Mouse (Mus musculus): ENCODE results near the gene Ccdc190.

DNA sequence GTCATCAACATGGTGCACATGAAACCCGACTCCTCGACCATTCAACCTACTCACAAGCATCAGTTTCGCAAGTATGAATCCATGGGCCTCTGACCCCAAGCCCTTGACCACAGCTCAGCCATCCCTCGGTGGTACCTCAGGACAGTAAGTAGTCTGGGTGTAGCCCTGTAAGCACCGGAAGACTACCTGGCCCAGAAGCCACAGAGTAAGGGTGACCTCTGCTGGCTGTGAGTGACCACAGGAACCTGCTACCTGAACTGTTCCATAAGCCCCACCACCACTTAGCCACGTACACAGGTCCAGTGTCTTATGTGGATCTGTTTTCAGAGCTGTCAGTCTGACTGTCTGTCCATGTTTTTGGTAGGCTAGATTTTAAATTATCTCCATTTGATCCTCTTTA lies 19.2 kb downstream of the Ccdc190 start:
- TF ChIP-seq MYC (IDR thresholded peaks at IDR 0.05; ENCODE audit: low read depth, low read length) (no peak), ZC3H11A (IDR thresholded peaks at IDR 0.05; ENCODE audit: low read depth, low read length) (no peak), CTCF (IDR thresholded peaks at IDR 0.05 in 2 of 3, conservative IDR thresholded peaks at IDR 0.05 in 1 of 3; ENCODE audit: control insufficient read depth in 1 of 3, insufficient read depth in 1 of 3, low read depth in 2 of 3, low read length in 3 of 3, poor library complexity in 1 of 3, severe bottlenecking in 1 of 3) (peak in 1 of 3 experiments; percentile 13; a peak in 1 of 6 replicates), ETS1 (IDR thresholded peaks at IDR 0.05; ENCODE audit: low read depth, low read length) (no peak), MXI1 (IDR thresholded peaks at IDR 0.05; ENCODE audit: low read depth, low read length) (no peak), USF1 (IDR thresholded peaks at IDR 0.05; ENCODE audit: low read depth, low read length) (no peak)

All from MEL (cell line).